Mouse (Mus musculus) midbrain, embryonic 12.5 days (tissue): Measurements from ENCODE around the gene Plppr3. TPM values are rescaled to one million over a fixed set of nuclear protein-coding genes. Genes with fewer than 3 reads are reported as not detected.

ENCODE experiments used
- ATAC-seq: fragments of 200-750 bp; cut with Nextera tagmentation; 2 replicates; pipeline ENCODE4 v1.8.0; 2017; ENCODE audit warnings: low read depth, moderate TSS enrichment, moderate library complexity; ENCODE audit not compliant: low FRiP score
- H3K27ac ChIP-seq: fragments of 300-500 bp; sonication (generic); replicated peaks from 2 replicates; pipeline ENCODE4 v1.5.1; 2016; ENCODE audit warnings: mild to moderate bottlenecking
- H3K27me3 ChIP-seq: fragments of 300-500 bp; sonication (generic); 2 replicates; pipeline ENCODE4 v1.6.1; 2016; ENCODE audit warnings: mild to moderate bottlenecking
- H3K36me3 ChIP-seq: fragments of 300-500 bp; sonication (generic); 2 replicates; pipeline ENCODE4 v1.6.1; 2016
- H3K4me1 ChIP-seq: fragments of 300-500 bp; sonication (generic); 2 replicates; pipeline ENCODE4 v1.6.1; 2016
- H3K4me2 ChIP-seq: fragments of 300-500 bp; sonication (generic); replicated peaks from 2 replicates; pipeline ENCODE4 v1.6.1; 2016; ENCODE audit warnings: mild to moderate bottlenecking, moderate library complexity
- H3K4me3 ChIP-seq: fragments of 300-500 bp; sonication (generic); 2 replicates; pipeline ENCODE4 v1.5.1; 2016; ENCODE audit warnings: mild to moderate bottlenecking
- H3K9ac ChIP-seq: fragments of 300-500 bp; sonication (generic); replicated peaks from 2 replicates; pipeline ENCODE4 v1.6.1; 2016; ENCODE audit warnings: mild to moderate bottlenecking, moderate library complexity
- H3K9me3 ChIP-seq: fragments of 300-500 bp; sonication (generic); 2 replicates; pipeline ENCODE4 v1.6.1; 2016; ENCODE audit warnings: mild to moderate bottlenecking
- WGBS: fragments of 180-500 bp; shearing (Covaris S2); methylation state at CpG from one replicate; pipeline ENCODE4 v1.1.7; 2016; 5-methylcytosine and 5-hydroxymethylcytosine counted together
- polyA plus RNA-seq: library from polyadenylated mRNA; unstranded; fragments of >200 nt; fragmentation: Nextera tagmentation; extraction: Ambion mirVana; gene quantifications from 2 replicates; pipeline ENCODE4 v1.2.1, GENCODE M21; 2016

Gene Plppr3
- polyA plus RNA-seq: 296 and 302 TPM in 2 replicates

DNA sequence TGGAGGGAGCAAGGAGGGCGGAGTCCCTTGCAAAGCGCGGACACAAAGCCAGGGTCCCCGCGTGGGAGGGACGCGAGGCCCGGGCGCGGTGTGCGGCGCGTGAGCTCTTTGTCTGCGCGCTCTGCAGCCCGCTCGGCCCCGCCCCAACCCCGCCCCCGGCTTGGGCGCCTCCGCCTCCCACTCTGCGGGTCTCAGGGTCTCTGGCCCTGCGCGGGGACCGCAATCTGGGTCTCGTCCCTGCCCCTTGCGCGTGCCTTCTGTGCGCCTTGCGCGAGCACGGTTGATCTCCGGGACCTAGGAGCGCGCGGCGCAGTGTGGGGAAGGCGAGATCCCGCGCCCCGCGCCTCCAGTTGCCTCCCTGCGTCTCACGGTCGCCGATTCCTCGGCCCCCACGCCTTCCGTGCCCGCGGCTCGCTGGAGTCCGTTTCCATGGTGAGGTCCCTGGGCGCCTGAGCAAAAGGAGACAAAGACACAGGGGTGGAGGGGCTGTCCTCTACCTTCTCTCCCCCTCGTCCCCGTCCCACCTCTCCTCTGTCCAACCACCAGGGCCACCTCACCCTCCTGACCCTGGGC lies at the start of gene Plppr3, which contains the start of gene Prtn3:
Gene Plppr3 (minus strand): TSS at position 345 of the 573 bp plus-strand sequence.
Gene Prtn3 (plus strand): TSS at position 187 of the 573 bp plus-strand sequence.
- Histone ChIP-seq H3K36me3 (peaks cover 25% of the 10 kb centered on the region), H3K9ac (peak within 1 kb of the TSS; percentile 94), H3K9me3 (no peaks in the 10 kb centered on the region), H3K4me1 (peaks cover 36% of the 10 kb centered on the region), H3K27ac (peak within 1 kb of the TSS; percentile 94), H3K4me3 (peak within 1 kb of the TSS; percentile 78), H3K4me2 (peak within 1 kb of the TSS; percentile 74), H3K27me3 (peaks cover 5% of the 10 kb centered on the region; the same call in 1 of the 2 replicates)
- WGBS: under 1% methylated on average over 48 of the region's 57 CpGs
- ATAC-seq: peak; percentile 92

DNA sequence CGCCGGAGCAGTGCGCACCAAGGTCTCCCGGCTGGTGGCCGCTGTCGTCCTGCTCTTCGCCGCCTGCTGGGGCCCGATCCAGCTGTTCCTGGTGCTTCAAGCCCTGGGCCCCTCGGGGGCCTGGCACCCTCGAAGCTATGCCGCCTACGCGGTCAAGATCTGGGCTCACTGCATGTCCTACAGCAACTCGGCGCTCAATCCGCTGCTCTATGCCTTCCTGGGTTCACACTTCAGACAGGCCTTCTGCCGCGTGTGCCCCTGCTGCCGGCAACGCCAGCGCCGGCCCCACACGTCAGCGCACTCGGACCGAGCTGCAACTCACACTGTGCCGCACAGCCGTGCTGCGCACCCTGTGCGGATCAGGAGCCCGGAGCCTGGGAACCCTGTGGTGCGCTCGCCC lies 47.1 kb upstream of the Plppr3 start:
- H3K9ac ChIP-seq: 0 out of 2 replicates have a peak overlapping the region, but pooled peaks have one; percentile 15
- H3K4me3 ChIP-seq: peak overlapping the region; percentile 27
- no peaks in the 10 kb centered on the region for H3K36me3 ChIP-seq
- WGBS: under 1% methylated on average over 34 of the region's 34 CpGs
- H3K4me2 ChIP-seq: peak overlapping the region; percentile 42
- peaks cover 48% of the 10 kb centered on the region for H3K4me1 ChIP-seq
- no peak overlapping the region for H3K27ac ChIP-seq
- peaks cover 77% of the 10 kb centered on the region for H3K27me3 ChIP-seq
- H3K9me3 ChIP-seq: no peaks in the 10 kb centered on the region
- ATAC-seq: no peak

DNA sequence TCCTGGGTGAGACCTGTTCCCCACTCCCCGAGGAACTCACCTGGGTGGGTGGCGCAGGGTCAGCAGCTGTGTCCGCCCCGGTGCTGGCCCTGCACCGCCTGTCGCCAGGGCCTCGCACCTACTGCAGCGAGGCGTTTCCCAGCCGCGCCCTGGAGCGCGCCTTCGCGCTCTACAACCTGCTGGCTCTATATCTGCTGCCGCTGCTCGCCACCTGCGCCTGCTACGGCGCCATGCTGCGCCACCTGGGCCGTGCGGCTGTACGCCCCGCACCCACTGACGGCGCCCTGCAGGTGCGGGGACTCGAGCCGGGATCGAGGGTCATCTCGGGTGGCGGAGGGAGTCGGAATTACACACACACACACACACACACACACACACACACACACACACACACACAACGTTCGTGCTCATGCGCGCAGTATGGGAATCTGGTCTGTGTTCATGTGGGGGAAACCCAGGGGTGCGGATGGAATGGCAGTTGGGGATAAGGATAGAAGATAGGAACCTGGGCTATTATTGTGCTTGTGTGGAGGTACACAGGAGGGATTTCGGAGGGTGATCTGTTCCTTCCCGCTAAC lies 46.6 kb upstream of the Plppr3 start, which contains the start of gene R3hdm4:
Gene R3hdm4 (minus strand): TSS at position 251 of the 578 bp plus-strand sequence.
- Histone ChIP-seq H3K4me2 (peak within 1 kb of the TSS; percentile 42), H3K27ac (no peak within 1 kb of the TSS), H3K27me3 (peaks cover 76% of the 10 kb centered on the region)

DNA sequence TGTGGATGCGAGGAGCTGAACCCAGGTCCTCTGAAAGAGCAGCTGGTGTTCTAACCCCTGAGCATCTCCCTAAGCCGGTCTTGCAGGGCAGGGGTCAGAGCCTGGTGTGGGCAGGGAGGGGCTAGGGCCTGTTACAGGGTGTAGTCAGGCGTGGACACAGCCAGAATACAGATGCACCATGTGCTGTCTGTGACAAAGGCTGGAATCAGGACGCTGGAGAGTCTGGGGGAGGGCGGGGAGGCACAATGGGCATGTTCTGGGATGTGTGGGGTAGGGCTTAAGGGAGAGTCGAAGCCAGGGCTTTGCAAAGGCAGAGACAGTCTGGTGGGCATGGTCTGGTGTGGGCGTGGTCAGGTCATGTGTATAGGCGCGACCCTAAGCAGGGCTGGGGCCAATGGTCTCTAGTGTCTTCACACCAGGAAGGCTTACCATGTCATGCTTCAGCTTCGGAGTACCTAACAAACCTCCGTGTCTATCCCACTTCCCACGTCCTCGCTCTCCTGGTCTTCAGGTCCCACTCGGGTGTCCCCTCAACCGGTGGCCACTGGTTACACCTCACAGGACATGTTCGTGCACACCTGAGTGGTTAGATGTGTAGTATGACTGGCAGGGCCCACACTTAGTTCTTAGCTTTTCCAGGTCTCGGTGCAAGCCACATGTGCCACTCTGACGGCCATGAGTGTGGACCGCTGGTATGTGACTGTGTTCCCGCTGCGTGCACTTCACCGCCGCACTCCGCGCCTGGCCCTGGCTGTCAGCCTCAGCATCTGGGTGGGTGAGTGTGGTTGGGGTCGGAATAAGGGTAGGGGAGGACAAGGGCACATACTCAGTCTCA lies 45.8 kb upstream of the Plppr3 start:
- WGBS: 16% methylated on average over 26 of the region's 26 CpGs
- peaks cover 48% of the 10 kb centered on the region for H3K4me1 ChIP-seq
- H3K27me3 ChIP-seq: peaks cover 72% of the 10 kb centered on the region
- peak overlapping the region; percentile 42; the same call in 1 of the 2 replicates for H3K4me2 ChIP-seq
- H3K27ac ChIP-seq: no peak overlapping the region
- H3K9me3 ChIP-seq: no peaks in the 10 kb centered on the region
- ATAC-seq: 0 out of 2 replicates have a peak, but pooled peaks have one; percentile 10
- no peaks in the 10 kb centered on the region for H3K36me3 ChIP-seq
- H3K9ac ChIP-seq: 0 out of 2 replicates have a peak overlapping the region, but pooled peaks have one; percentile 17
- H3K4me3 ChIP-seq: peak overlapping the region; percentile 27

More for the DNA sequence above, 46.6 kb upstream of the Plppr3 start, which contains the start of gene R3hdm4:
- Histone ChIP-seq H3K4me1 (peaks cover 48% of the 10 kb centered on the region), H3K9me3 (no peaks in the 10 kb centered on the region), H3K4me3 (peak within 1 kb of the TSS; percentile 27), H3K36me3 (no peaks in the 10 kb centered on the region), H3K9ac (0 out of 2 replicates have a peak within 1 kb of the TSS, but pooled peaks have one; percentile 17)
- 4% methylated on average over 40 of the region's 41 CpGs for WGBS
- no peak for ATAC-seq

DNA sequence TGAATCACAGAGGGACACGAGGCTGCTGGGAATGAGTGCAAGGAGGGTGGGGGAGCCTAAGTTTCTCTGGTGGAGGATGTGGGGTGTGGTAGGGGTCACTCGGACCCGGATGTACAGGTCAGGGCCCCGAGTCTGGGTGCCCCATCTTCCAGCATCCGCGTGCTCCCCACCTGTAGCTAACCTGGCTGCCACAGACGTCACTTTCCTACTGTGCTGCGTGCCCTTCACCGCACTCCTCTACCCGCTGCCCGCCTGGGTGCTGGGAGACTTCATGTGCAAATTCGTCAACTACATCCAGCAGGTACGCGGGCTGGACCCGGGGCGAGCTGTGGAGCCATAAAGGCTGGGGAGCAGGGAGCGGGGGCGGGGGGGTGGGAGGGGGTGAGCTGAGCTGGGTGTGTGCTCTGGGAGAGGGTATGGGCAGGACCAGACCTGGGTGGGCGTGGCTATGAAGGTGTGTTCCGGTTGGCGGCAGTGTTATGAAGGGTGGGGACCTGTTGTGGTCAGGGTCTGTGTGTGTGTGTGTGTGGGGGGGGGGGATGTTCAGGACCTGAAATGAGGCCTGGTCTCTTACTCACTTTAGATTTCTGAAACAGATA lies 44.9 kb upstream of the Plppr3 start:
- peaks cover 54% of the 10 kb centered on the region for H3K4me1 ChIP-seq
- WGBS: 3% methylated on average over 21 of the region's 21 CpGs
- no peak overlapping the region for H3K4me2 ChIP-seq
- H3K9me3 ChIP-seq: no peaks in the 10 kb centered on the region
- H3K27me3 ChIP-seq: peaks cover 72% of the 10 kb centered on the region
- no peak for ATAC-seq
- peak overlapping the region; percentile 13; the same call in 1 of the 2 replicates for H3K4me3 ChIP-seq
- no peak overlapping the region for H3K27ac ChIP-seq
- no peak overlapping the region for H3K9ac ChIP-seq
- no peaks in the 10 kb centered on the region for H3K36me3 ChIP-seq

DNA sequence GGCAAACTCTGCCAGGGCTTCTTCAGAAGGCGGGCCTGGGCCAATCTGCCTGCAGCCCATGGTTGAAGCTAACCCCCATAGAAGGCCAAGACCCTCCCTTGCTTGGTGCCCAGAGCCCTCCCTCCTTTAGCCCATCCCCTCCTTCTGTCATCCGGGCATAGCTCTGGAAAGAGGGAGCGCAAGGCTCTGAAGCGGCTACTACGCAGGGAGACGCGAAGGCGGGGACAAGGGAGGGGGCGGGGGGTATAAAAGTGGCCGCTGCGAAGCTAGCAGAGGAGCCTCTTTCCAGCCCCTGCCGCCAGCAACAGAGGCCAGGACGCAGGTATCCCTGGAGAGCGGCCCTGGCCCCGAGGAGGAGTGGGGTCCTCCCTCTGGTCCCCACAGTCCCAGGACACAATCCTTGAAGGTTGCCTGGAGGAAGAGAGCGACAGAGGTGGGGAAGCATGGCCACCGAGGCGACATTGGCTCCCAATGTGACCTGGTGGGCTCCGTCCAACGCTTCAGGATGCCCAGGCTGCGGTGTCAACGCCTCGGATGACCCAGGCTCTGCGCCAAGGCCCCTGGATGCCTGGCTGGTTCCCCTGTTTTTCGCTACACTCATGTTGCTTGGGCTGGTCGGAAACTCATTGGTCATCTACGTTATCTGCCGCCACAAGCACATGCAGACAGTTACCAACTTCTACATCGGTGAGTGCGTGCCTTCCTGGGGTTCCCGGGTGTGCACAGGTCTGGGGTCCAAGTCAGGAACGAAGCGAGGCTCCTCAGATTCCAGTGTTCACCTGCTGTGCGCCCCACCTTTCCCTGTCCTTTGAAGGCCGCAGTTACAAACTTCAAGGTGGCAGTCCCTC lies 44.0 kb upstream of the Plppr3 start:
- 3% methylated on average over 34 of the region's 35 CpGs for WGBS
- Histone ChIP-seq H3K4me1 (peaks cover 60% of the 10 kb centered on the region), H3K9me3 (no peaks in the 10 kb centered on the region), H3K9ac (no peak overlapping the region; the same call in 1 of the 2 replicates), H3K36me3 (no peaks in the 10 kb centered on the region), H3K4me3 (peak overlapping the region; percentile 13), H3K27me3 (peaks cover 65% of the 10 kb centered on the region), H3K27ac (no peak overlapping the region), H3K4me2 (peak overlapping the region; percentile 8; the same call in 1 of the 2 replicates)
- ATAC-seq: no peak

DNA sequence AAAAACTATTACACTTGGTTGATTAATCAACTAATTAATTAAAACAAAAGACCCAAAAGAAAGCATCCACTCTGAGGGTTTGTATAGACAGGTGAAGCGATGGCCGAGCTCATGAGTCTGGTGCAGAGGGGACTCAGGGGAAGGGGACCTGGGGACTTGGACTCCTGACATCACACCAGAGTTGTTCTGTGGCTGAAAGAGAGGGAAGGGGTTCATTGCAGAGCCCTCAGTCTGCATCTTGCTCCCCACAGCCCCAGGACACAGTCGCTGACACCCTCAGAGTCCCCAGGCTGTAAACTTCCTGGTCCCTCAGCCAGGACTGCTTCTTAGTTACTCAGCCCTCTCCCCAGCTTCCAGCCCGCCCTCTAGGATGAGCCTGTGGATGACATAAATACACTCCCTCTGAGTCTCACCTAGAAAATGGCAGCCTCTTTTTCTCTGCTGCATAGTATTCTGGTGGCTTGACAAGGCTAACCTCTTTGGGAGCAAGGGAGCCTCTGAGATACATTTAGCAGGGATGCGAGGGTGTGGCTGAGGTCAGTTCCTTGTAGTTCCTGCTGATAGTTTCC lies 43.2 kb upstream of the Plppr3 start:
- H3K27ac ChIP-seq: no peak overlapping the region
- ATAC-seq: no peak
- no peaks in the 10 kb centered on the region for H3K9me3 ChIP-seq
- H3K4me1 ChIP-seq: peaks cover 60% of the 10 kb centered on the region
- H3K4me3 ChIP-seq: peak overlapping the region; percentile 82
- peaks cover 56% of the 10 kb centered on the region for H3K27me3 ChIP-seq
- peak overlapping the region; percentile 98 for H3K4me2 ChIP-seq
- H3K9ac ChIP-seq: peak overlapping the region; percentile 96; the same call in 1 of the 2 replicates
- WGBS: 62% methylated on average over 5 of the region's 5 CpGs
- peaks cover 3% of the 10 kb centered on the region; the same call in 1 of the 2 replicates for H3K36me3 ChIP-seq

DNA sequence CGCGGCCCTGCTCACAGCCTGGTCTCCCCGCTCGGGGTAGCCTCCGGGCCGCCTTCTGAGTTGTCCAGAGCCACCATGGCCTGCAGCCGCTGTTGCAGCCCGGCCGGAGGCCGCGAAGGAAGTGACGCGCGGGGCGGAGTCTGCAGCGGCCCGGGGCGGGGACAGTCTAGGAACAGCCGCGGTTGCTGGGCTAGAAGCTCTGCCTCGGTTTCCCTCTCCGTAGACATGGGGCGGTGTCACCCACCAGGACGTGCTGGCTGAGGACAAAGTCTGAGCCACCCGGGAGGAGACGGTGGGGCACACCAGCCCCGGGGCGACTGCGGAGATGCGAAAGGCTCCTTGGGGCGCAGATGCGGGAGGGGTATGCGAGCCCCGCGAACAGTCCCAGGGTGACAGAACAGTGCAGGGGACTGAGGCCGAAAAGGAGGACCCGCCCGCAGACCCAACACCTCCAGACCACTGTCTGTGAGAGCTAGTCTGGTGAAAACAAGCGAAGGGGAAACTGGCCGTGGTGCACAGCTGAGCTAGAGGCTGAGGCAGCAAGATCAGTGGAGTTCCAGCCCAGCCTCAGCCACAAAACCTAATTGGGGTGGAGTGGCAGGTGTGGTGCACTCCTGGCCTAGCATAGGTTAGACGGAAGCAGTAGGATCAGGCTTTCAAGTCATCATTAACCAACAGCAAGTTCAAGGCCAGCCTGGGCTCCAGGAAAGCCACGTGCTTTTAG lies 42.5 kb upstream of the Plppr3 start, which contains the start of gene Kiss1r:
Gene Kiss1r (plus strand): TSS at position 164 of the 724 bp plus-strand sequence.
- peak within 1 kb of the TSS; percentile 62 for H3K27ac ChIP-seq
- H3K4me3 ChIP-seq: peak within 1 kb of the TSS; percentile 82
- peak within 1 kb of the TSS; percentile 98 for H3K4me2 ChIP-seq
- peaks cover 60% of the 10 kb centered on the region for H3K4me1 ChIP-seq
- no peaks in the 10 kb centered on the region for H3K9me3 ChIP-seq
- WGBS: 3% methylated on average over 41 of the region's 42 CpGs
- peak; percentile 85 for ATAC-seq
- H3K9ac ChIP-seq: peak within 1 kb of the TSS; percentile 96
- peaks cover 50% of the 10 kb centered on the region for H3K27me3 ChIP-seq
- H3K36me3 ChIP-seq: peaks cover 9% of the 10 kb centered on the region

DNA sequence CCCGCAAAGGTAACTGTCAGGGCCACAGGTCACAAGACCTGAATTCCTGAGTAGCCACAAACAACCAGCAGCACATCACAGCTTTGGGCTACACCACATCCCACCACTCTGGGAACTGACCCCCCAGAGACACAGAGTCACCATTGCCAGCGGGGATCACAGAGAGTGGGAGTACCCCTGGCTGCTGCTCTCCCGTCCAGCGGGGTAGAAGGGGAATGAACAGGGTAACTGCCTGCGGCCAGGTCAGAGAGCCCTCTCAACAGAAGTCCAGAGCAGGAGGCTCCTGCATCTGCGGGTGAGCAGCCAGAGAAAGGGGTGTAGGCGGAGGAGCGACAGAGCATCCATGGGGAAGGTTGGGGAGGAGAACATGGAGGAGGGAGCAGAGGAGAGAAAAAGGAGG lies 41.6 kb upstream of the Plppr3 start:
- peak overlapping the region; percentile 98 for H3K4me2 ChIP-seq
- peak overlapping the region; percentile 62 for H3K27ac ChIP-seq
- 7% methylated on average over 8 of the region's 8 CpGs for WGBS
- peak overlapping the region; percentile 96 for H3K9ac ChIP-seq
- H3K9me3 ChIP-seq: no peaks in the 10 kb centered on the region
- ATAC-seq: no peak
- H3K4me3 ChIP-seq: peak overlapping the region; percentile 82
- peaks cover 41% of the 10 kb centered on the region for H3K27me3 ChIP-seq
- peaks cover 52% of the 10 kb centered on the region for H3K4me1 ChIP-seq
- H3K36me3 ChIP-seq: peaks cover 18% of the 10 kb centered on the region
